Mouse (Mus musculus): ENCODE results near the gene Slc38a3. TPM values are rescaled to one million over a fixed set of nuclear protein-coding genes. Genes with fewer than 3 reads are reported as not detected.

The Slc38a3 gene
- polyA plus RNA-seq, 1 experiment from 2014 or later: 0.51 TPM

DNA sequence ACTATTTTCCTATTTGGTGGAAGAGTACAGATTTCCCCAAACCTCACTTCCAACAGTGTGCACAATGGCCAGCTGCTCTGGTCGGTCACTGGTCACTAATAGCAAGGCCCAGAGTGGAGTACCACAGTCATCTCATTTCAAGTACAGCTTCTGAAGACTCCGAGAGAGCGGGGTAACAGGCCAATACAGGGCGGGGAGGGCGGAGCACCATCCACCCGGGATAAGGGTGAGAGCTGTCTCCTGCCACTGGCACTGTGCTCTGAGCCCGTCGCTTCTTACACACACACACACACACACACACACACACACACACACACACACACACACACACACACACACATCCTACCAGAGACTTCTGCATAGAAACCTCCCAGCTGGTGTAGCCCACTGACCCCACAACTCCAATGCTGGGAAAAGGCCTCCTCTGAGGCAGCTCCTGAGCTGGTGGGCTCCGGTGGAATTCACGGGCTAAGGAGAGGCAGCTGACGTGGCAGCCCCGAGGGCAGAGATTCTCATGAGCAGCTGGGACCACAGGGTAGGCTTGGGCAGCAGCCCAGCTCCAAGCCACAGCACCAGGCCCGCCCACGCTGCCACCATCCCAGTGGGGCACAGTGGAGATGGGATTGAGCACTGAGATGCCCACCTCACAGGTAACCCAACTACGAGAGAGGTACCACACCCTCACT is 43.0 kb downstream of the Slc38a3 start:
- ATAC-seq (peak; percentile 9), DNase-seq (ENCODE audit: low spot score) (no peak)
- H3K9ac ChIP-seq (replicated peaks; ENCODE audit: low read depth): 0 out of 2 replicates have a peak overlapping the region, but pooled peaks have one; percentile 23
- 31% methylated on average over 15 of the region's 15 CpGs for WGBS
- H3K27ac ChIP-seq (ENCODE audit: low read length): peak overlapping the region; percentile 86
- peak overlapping the region; percentile 41 for H3K4me2 ChIP-seq (replicated peaks; ENCODE audit: low read depth, low read length)
- H3K4me1 ChIP-seq (ENCODE audit: insufficient read depth, low read depth, low read length): peaks cover 41% of the 10 kb centered on the region
- H3K4me3 ChIP-seq (ENCODE audit: low read depth, low read length): no peak overlapping the region
- H3K9me3 ChIP-seq (ENCODE audit: low read length): no peaks in the 10 kb centered on the region
- H3K36me3 ChIP-seq (ENCODE audit: insufficient read depth, low read length): peaks cover 11% of the 10 kb centered on the region; the same call in 1 of the 2 replicates
- TF ChIP-seq EP300 (IDR thresholded peaks at IDR 0.05) (no peak), CTCF (IDR thresholded peaks at IDR 0.05) (no peak)
- H3K27me3 ChIP-seq (replicated peaks; ENCODE audit: insufficient read depth, low read length): no peaks in the 10 kb centered on the region

DNA sequence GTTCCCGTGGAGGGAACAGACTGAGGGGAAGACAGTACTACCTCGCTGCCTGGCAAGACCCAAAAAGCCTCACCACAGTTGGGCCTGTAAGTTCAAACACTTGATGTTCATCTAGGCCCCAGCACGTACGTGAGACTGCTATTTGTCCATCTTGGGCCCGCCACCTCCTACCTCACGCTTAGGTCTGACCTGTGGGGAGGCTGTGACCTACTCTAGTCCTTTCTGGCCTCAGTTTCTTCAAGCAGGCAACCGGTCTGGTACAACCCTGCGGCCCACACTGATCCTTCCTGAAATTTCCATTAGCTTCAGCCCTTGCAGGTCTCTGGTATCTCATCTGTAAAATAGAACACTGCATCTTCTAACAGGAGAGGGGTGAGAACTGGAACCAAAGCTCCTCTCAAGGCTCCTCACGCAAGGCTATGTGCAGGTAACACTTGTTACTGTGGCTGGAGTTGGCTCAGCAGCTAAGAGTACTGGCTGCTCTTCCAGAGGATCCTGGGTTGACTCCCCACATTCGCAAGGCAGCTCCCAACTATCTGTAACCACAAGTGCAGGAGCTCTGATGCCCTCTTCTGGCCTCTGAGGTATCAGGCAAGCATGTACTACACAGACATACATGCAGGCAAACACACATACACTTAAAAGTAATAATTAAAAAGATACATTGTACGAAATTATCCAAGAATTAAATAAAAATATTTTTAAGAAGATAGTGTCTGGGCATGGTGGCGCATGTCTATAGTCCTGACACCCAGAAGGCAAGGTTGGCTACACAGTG is 43.8 kb downstream of the Slc38a3 start:
- peaks cover 37% of the 10 kb centered on the region for H3K4me1 ChIP-seq (ENCODE audit: insufficient read depth, low read depth, low read length)

DNA sequence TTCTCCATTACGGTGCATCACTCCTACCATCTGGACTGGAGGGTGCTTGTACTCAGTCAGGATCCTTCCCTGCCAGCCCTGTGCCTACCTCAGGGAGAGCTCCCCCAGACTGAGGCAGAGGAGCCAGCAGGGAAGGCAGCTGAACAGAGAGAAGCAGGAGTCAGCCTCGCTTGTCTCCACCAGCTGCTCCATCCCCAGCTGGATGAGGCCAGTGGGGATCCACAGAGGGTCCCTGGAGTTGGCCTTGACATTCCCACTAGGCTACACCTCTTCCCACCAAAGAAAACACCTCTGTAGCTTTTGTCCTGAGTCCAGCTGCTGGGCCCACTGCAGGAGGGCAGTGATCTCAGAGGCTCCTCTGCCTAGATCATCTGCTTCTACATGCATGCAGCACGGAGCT is 44.4 kb downstream of the Slc38a3 start:
- Histone ChIP-seq H3K27me3 (replicated peaks; ENCODE audit: insufficient read depth, low read length) (no peaks in the 10 kb centered on the region), H3K4me3 (ENCODE audit: low read depth, low read length) (no peak overlapping the region), H3K4me2 (replicated peaks; ENCODE audit: low read depth, low read length) (0 out of 2 replicates have a peak overlapping the region, but pooled peaks have one; percentile 9), H3K4me1 (ENCODE audit: insufficient read depth, low read depth, low read length) (peaks cover 36% of the 10 kb centered on the region), H3K36me3 (ENCODE audit: insufficient read depth, low read length) (peaks cover 16% of the 10 kb centered on the region), H3K27ac (ENCODE audit: low read length) (peak overlapping the region; percentile 86), H3K9ac (replicated peaks; ENCODE audit: low read depth) (no peak overlapping the region), H3K9me3 (ENCODE audit: low read length) (no peaks in the 10 kb centered on the region)
- TF ChIP-seq CTCF (IDR thresholded peaks at IDR 0.05): no peak
- TF ChIP-seq EP300 (IDR thresholded peaks at IDR 0.05): no peak
- 85% methylated on average over 3 of the region's 3 CpGs for WGBS
- ATAC-seq (no peak), DNase-seq (ENCODE audit: low spot score) (no peak)

More for the DNA sequence above, 43.8 kb downstream of the Slc38a3 start:
- Histone ChIP-seq H3K27ac (ENCODE audit: low read length) (peak overlapping the region; percentile 86), H3K27me3 (replicated peaks; ENCODE audit: insufficient read depth, low read length) (no peaks in the 10 kb centered on the region), H3K9ac (replicated peaks; ENCODE audit: low read depth) (no peak overlapping the region), H3K4me3 (ENCODE audit: low read depth, low read length) (no peak overlapping the region), H3K36me3 (ENCODE audit: insufficient read depth, low read length) (peaks cover 11% of the 10 kb centered on the region; the same call in 1 of the 2 replicates), H3K9me3 (ENCODE audit: low read length) (no peaks in the 10 kb centered on the region), H3K4me2 (replicated peaks; ENCODE audit: low read depth, low read length) (no peak overlapping the region)
- WGBS: 85% methylated on average over 12 of the region's 12 CpGs
- no peak for DNase-seq (ENCODE audit: low spot score)
- no peak for ATAC-seq
- peak; percentile 57 for TF ChIP-seq CTCF (IDR thresholded peaks at IDR 0.05)
- no peak for TF ChIP-seq EP300 (IDR thresholded peaks at IDR 0.05)

DNA sequence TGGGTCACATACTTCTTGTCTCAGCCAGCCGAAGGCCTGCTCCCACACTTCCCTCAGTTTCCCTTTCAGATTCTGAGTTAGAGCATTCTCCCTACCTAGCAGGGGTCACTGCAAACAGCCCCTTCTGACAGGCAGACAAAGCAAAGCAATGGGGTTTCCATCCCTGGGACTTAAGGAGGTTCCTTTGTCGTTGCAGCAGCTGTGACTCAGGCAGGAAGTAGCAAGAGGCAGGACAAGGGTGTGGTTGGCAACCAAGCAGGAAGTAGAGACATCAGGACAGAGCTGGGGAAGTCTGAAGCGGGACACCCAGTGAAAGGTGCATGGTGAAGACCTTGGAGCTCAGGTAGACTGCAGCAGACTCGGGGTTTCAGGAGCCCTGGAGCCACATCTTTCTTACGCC is 44.8 kb downstream of the Slc38a3 start:
- Histone ChIP-seq H3K9me3 (ENCODE audit: low read length) (no peaks in the 10 kb centered on the region), H3K4me1 (ENCODE audit: insufficient read depth, low read depth, low read length) (peaks cover 37% of the 10 kb centered on the region), H3K36me3 (ENCODE audit: insufficient read depth, low read length) (peaks cover 16% of the 10 kb centered on the region), H3K4me3 (ENCODE audit: low read depth, low read length) (no peak overlapping the region), H3K9ac (replicated peaks; ENCODE audit: low read depth) (no peak overlapping the region), H3K27ac (ENCODE audit: low read length) (peak overlapping the region; percentile 86), H3K4me2 (replicated peaks; ENCODE audit: low read depth, low read length) (0 out of 2 replicates have a peak overlapping the region, but pooled peaks have one; percentile 9), H3K27me3 (replicated peaks; ENCODE audit: insufficient read depth, low read length) (no peaks in the 10 kb centered on the region)
- DNase-seq (ENCODE audit: low spot score) (peak; percentile 82), ATAC-seq (peak; percentile 35)
- 54% methylated on average over 5 of the region's 5 CpGs for WGBS
- TF ChIP-seq EP300 (IDR thresholded peaks at IDR 0.05) (peak; percentile 67; the same call in 1 of the 2 replicates), CTCF (IDR thresholded peaks at IDR 0.05) (no peak)

- H3K36me3 ChIP-seq (ENCODE audit: insufficient read depth, low read length): peaks cover 37% of the 10 kb centered on the region
- H3K27me3 ChIP-seq (replicated peaks; ENCODE audit: insufficient read depth, low read length): no peaks in the 10 kb centered on the region
- TF ChIP-seq EP300 (IDR thresholded peaks at IDR 0.05) (no peak), CTCF (IDR thresholded peaks at IDR 0.05) (no peak)
- DNase-seq (ENCODE audit: low spot score) (peak; percentile 43), ATAC-seq (no peak)
- no peak overlapping the region for H3K9ac ChIP-seq (replicated peaks; ENCODE audit: low read depth)
- no peak overlapping the region for H3K27ac ChIP-seq (ENCODE audit: low read length)
- H3K9me3 ChIP-seq (ENCODE audit: low read length): no peaks in the 10 kb centered on the region
- no peak overlapping the region for H3K4me2 ChIP-seq (replicated peaks; ENCODE audit: low read depth, low read length)
- H3K4me1 ChIP-seq (ENCODE audit: insufficient read depth, low read depth, low read length): peaks cover 19% of the 10 kb centered on the region; the same call in 1 of the 2 replicates
- no peak overlapping the region for H3K4me3 ChIP-seq (ENCODE audit: low read depth, low read length)
Measured at GRCm38 (mm10) chr9:107620954-107621353, 48.4 kb downstream of the Slc38a3 start.

- Histone ChIP-seq H3K4me1 (ENCODE audit: insufficient read depth, low read depth, low read length) (peaks cover 19% of the 10 kb centered on the region; the same call in 1 of the 2 replicates), H3K36me3 (ENCODE audit: insufficient read depth, low read length) (peaks cover 47% of the 10 kb centered on the region), H3K4me3 (ENCODE audit: low read depth, low read length) (no peak overlapping the region), H3K27ac (ENCODE audit: low read length) (peak overlapping the region; percentile 86), H3K27me3 (replicated peaks; ENCODE audit: insufficient read depth, low read length) (no peaks in the 10 kb centered on the region), H3K9me3 (ENCODE audit: low read length) (no peaks in the 10 kb centered on the region), H3K9ac (replicated peaks; ENCODE audit: low read depth) (no peak overlapping the region), H3K4me2 (replicated peaks; ENCODE audit: low read depth, low read length) (no peak overlapping the region)
- DNase-seq (ENCODE audit: low spot score) (no peak), ATAC-seq (peak; percentile 13)
- TF ChIP-seq CTCF (IDR thresholded peaks at IDR 0.05) (no peak), EP300 (IDR thresholded peaks at IDR 0.05) (no peak)
- 37% methylated on average over 13 of the region's 13 CpGs for WGBS
Measured at GRCm38 (mm10) chr9:107619546-107619879, 49.8 kb downstream of the Slc38a3 start.
